Mouse (Mus musculus) neutrophil, adult 65 days (primary cell): ENCODE results near the gene Ica1. TPM values are rescaled to one million over a fixed set of nuclear protein-coding genes. Genes with fewer than 3 reads are reported as not detected.

ENCODE experiments used
- total RNA-seq: library from RNA; stranded (reverse); gene quantifications from 2 replicates; pipeline ENCODE4 v1.2.4, GENCODE M21; 2023

Gene Ica1
- total RNA-seq = 35.2 and 52.3 TPM in 2 replicates

DNA sequence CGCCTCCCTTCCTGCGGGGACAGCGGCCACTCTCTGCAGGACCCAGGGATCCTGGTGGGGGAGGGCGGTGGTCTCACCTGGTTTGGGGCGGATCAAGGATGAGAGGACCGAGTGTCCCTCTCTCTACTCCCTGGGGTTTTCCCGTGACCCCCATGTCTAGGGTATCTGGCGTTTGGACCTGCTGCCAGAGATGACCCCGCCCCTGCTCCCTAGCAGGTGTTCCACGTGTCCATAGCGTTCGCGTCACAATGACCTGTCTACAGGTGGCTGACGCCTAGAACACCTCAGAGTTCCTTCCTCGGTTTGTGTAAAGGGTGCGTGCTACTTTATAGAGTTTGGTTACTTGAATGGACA, at the start of gene Ica1:
Gene Ica1 (minus strand): TSS at position 193 of the 354 bp plus-strand sequence.

Other genes starting within 250 kb of the Ica1 start
- not detected in 2 replicates for gene Nxph1, start 169.9 kb upstream of the Ica1 start, total RNA-seq